Mouse (Mus musculus): ENCODE measurements around the gene 2210407C18Rik. TPM values are rescaled to one million over a fixed set of nuclear protein-coding genes. Genes with fewer than 3 reads are reported as not detected.

The 2210407C18Rik gene
- total and polyA plus RNA-seq, 3 experiments, result not detected

- peaks cover 80% of the 10 kb centered on the region for H3K27me3 ChIP-seq (replicated peaks)
- H3K36me3 ChIP-seq (replicated peaks in 1 of 2; ENCODE audit: control insufficient read depth in 1 of 2, insufficient read depth in 1 of 2, low read length in 1 of 2), result no peaks in the 10 kb centered on the region
- H3K4me3 ChIP-seq (replicated peaks in 1 of 3; ENCODE audit: low read depth in 2 of 3, low read length in 2 of 3, poor library complexity in 1 of 3), result no peak overlapping the region
- TF ChIP-seq TCF12 (IDR thresholded peaks at IDR 0.05; ENCODE audit: low read depth, low read length) (no peak), UBTF (IDR thresholded peaks at IDR 0.05; ENCODE audit: low read depth, low read length) (no peak)
- H3K4me2 ChIP-seq (ENCODE audit: insufficient read depth, low read depth, poor library complexity, severe bottlenecking), result no peak overlapping the region
- H3K79me2 ChIP-seq (replicated peaks; ENCODE audit: control insufficient read depth, extremely low read depth, insufficient read depth, poor library complexity, severe bottlenecking), result no peaks in the 10 kb centered on the region
- in situ Hi-C loops (cut with MboI; ENCODE audit: low pct_ligation_motif_present, low pct_unique_long_range_greater_than_20kb, low sequenced_read_pairs), result no loop called here
- no peak for DNase-seq (ENCODE audit: extremely low read depth)
- no peaks in the 10 kb centered on the region for H3K9me3 ChIP-seq (replicated peaks; ENCODE audit: low read length)
- dilution Hi-C loops (cut with MboI; ENCODE audit: extremely low pct_ligation_motif_present, extremely low pct_unique_long_range_greater_than_20kb, low sequenced_read_pairs), result no loop called here
- H3K9ac ChIP-seq (ENCODE audit: insufficient read depth, low read depth), result no peak overlapping the region
- no peak overlapping the region for H3K27ac ChIP-seq (ENCODE audit: insufficient read depth, low read depth)
- H3K4me1 ChIP-seq (ENCODE audit: control insufficient read depth in 1 of 2, insufficient read depth in 2 of 2), result no peaks in the 10 kb centered on the region
Observed at GRCm38 (mm10) chr11:58655151-58655550, 39.3 kb upstream of the 2210407C18Rik start.

GRCm38 (mm10) chr11:58643350-58643749 is 27.5 kb upstream of the 2210407C18Rik start:
- Histone ChIP-seq H3K4me2 (ENCODE audit: insufficient read depth, low read depth, poor library complexity, severe bottlenecking) (no peak overlapping the region), H3K4me1 (ENCODE audit: control insufficient read depth in 1 of 2, insufficient read depth in 2 of 2) (peaks cover 2 to 4% of the 10 kb centered on the region in 2 experiments; a peak in 3 of 4 replicates), H3K9me3 (replicated peaks; ENCODE audit: low read length) (no peaks in the 10 kb centered on the region), H3K4me3 (replicated peaks in 1 of 3; ENCODE audit: low read depth in 2 of 3, low read length in 2 of 3, poor library complexity in 1 of 3) (no peak overlapping the region), H3K36me3 (replicated peaks in 1 of 2; ENCODE audit: control insufficient read depth in 1 of 2, insufficient read depth in 1 of 2, low read length in 1 of 2) (no peaks in the 10 kb centered on the region), H3K9ac (ENCODE audit: insufficient read depth, low read depth) (no peak overlapping the region), H3K79me2 (replicated peaks; ENCODE audit: control insufficient read depth, extremely low read depth, insufficient read depth, poor library complexity, severe bottlenecking) (no peaks in the 10 kb centered on the region), H3K27me3 (replicated peaks) (peaks cover 83% of the 10 kb centered on the region), H3K27ac (ENCODE audit: insufficient read depth, low read depth) (no peak overlapping the region)
- dilution Hi-C loops (cut with MboI; ENCODE audit: extremely low pct_ligation_motif_present, extremely low pct_unique_long_range_greater_than_20kb, low sequenced_read_pairs), result no loop called here
- in situ Hi-C loops (cut with MboI; ENCODE audit: low pct_ligation_motif_present, low pct_unique_long_range_greater_than_20kb, low sequenced_read_pairs), result loop anchor here (25.0 kb wide), 1 partner anchor 706 kb away; no protein-coding TSS in a partner anchor
- TF ChIP-seq RAD21 (IDR thresholded peaks at IDR 0.05; ENCODE audit: low read depth, low read length), result peak; percentile 63
- TF ChIP-seq KAT2A (IDR thresholded peaks at IDR 0.05; ENCODE audit: insufficient replicate concordance, low read length), result no peak
- TF ChIP-seq CHD1 (IDR thresholded peaks at IDR 0.05; ENCODE audit: low read depth, low read length), result no peak
- TF ChIP-seq SMC3 (IDR thresholded peaks at IDR 0.05; ENCODE audit: low read depth, low read length), result peak; percentile 67
- no peak for TF ChIP-seq MEF2A (IDR thresholded peaks at IDR 0.05; ENCODE audit: borderline replicate concordance, low read depth, low read length)
- 0 out of 2 replicates have a peak, but pooled peaks have one; percentile 18 for TF ChIP-seq JUND (conservative IDR thresholded peaks at IDR 0.05; ENCODE audit: low read depth, low read length)
- no peak for TF ChIP-seq BHLHE40 (IDR thresholded peaks at IDR 0.05; ENCODE audit: low read depth, low read length)
- peak; percentile 86 to 92 for TF ChIP-seq CTCF (conservative IDR thresholded peaks at IDR 0.05 in 1 of 2, IDR thresholded peaks at IDR 0.05 in 1 of 2; ENCODE audit: low read depth in 2 of 2, low read length in 2 of 2)
- no peak for TF ChIP-seq USF2 (conservative IDR thresholded peaks at IDR 0.05; ENCODE audit: low read depth, low read length)
- DNase-seq (ENCODE audit: extremely low read depth), result peak; percentile 80

- Histone ChIP-seq H3K79me2 (replicated peaks; ENCODE audit: control insufficient read depth, extremely low read depth, insufficient read depth, poor library complexity, severe bottlenecking) (no peaks in the 10 kb centered on the region), H3K4me3 (replicated peaks in 1 of 3; ENCODE audit: low read depth in 2 of 3, low read length in 2 of 3, poor library complexity in 1 of 3) (no peak overlapping the region), H3K27me3 (replicated peaks) (peaks cover 84% of the 10 kb centered on the region), H3K36me3 (replicated peaks in 1 of 2; ENCODE audit: control insufficient read depth in 1 of 2, insufficient read depth in 1 of 2, low read length in 1 of 2) (no peaks in the 10 kb centered on the region), H3K9me3 (replicated peaks; ENCODE audit: low read length) (no peaks in the 10 kb centered on the region), H3K9ac (ENCODE audit: insufficient read depth, low read depth) (no peak overlapping the region), H3K27ac (ENCODE audit: insufficient read depth, low read depth) (no peak overlapping the region), H3K4me1 (ENCODE audit: control insufficient read depth in 1 of 2, insufficient read depth in 2 of 2) (peaks cover 2 to 4% of the 10 kb centered on the region in 2 experiments; a peak in 3 of 4 replicates), H3K4me2 (ENCODE audit: insufficient read depth, low read depth, poor library complexity, severe bottlenecking) (no peak overlapping the region)
- dilution Hi-C loops (cut with MboI; ENCODE audit: extremely low pct_ligation_motif_present, extremely low pct_unique_long_range_greater_than_20kb, low sequenced_read_pairs) (no loop called here), in situ Hi-C loops (cut with MboI; ENCODE audit: low pct_ligation_motif_present, low pct_unique_long_range_greater_than_20kb, low sequenced_read_pairs) (loop anchor here (25.0 kb wide), 1 partner anchor 704 kb away; no protein-coding TSS in a partner anchor)
- DNase-seq (ENCODE audit: extremely low read depth), result no peak
- TF ChIP-seq RCOR1 (conservative IDR thresholded peaks at IDR 0.05; ENCODE audit: low read depth, low read length) (no peak), CHD1 (IDR thresholded peaks at IDR 0.05; ENCODE audit: low read depth, low read length) (no peak), JUN (IDR thresholded peaks at IDR 0.05; ENCODE audit: insufficient read depth, low read depth, low read length) (no peak), ZC3H11A (IDR thresholded peaks at IDR 0.05; ENCODE audit: low read depth, low read length) (no peak), CTCF (conservative IDR thresholded peaks at IDR 0.05 in 1 of 2, IDR thresholded peaks at IDR 0.05 in 1 of 2; ENCODE audit: low read depth in 2 of 2, low read length in 2 of 2) (no peak), E2F4 (IDR thresholded peaks at IDR 0.05; ENCODE audit: insufficient replicate concordance, low read depth, low read length) (no peak), ETS1 (conservative IDR thresholded peaks at IDR 0.05; ENCODE audit: low read depth, low read length) (no peak), MYC (IDR thresholded peaks at IDR 0.05; ENCODE audit: low read depth, low read length) (no peak), GABPA (IDR thresholded peaks at IDR 0.05; ENCODE audit: insufficient replicate concordance, low read depth, low read length) (no peak), UBTF (IDR thresholded peaks at IDR 0.05; ENCODE audit: low read depth, low read length) (no peak), JUND (conservative IDR thresholded peaks at IDR 0.05; ENCODE audit: low read depth, low read length) (no peak), IRF4 (IDR thresholded peaks at IDR 0.05; ENCODE audit: low read depth, low read length) (no peak), HCFC1 (IDR thresholded peaks at IDR 0.05; ENCODE audit: low read depth, low read length) (no peak), TCF12 (IDR thresholded peaks at IDR 0.05; ENCODE audit: low read depth, low read length) (no peak), ELF1 (IDR thresholded peaks at IDR 0.05; ENCODE audit: low read depth, low read length) (no peak), ZKSCAN1 (IDR thresholded peaks at IDR 0.05; ENCODE audit: borderline replicate concordance, low read depth, low read length) (no peak), CHD2 (IDR thresholded peaks at IDR 0.05; ENCODE audit: low read length) (no peak)
Observed at GRCm38 (mm10) chr11:58641638-58642358, 25.9 kb upstream of the 2210407C18Rik start.

Data from CH12.LX (cell line).